Mouse (Mus musculus) bone marrow macrophage, adult 2 months (primary cell): Measurements from ENCODE around the gene Pdxp. TPM values are rescaled to one million over a fixed set of nuclear protein-coding genes. Genes with fewer than 3 reads are reported as not detected.

Source experiments
- H3K27ac ChIP-seq: 2 replicates; pipeline ENCODE4 v1.5.1; 2012; ENCODE audit warnings: low read depth, low read length; ENCODE audit not compliant: insufficient read depth
- H3K4me1 ChIP-seq: 2 replicates; pipeline ENCODE4 v1.6.1; 2012; ENCODE audit warnings: low read length; ENCODE audit not compliant: control insufficient read depth, insufficient read depth
- H3K4me3 ChIP-seq: 2 replicates; pipeline ENCODE4 v1.5.1; 2012; ENCODE audit warnings: mild to moderate bottlenecking, low read length, moderate library complexity; ENCODE audit not compliant: insufficient read depth
- CTCF ChIP-seq: IDR thresholded peaks from 2 replicates; pipeline ENCODE4 v1.5.1; 2012; ENCODE audit warnings: low read depth, mild to moderate bottlenecking, low read length, moderate library complexity
- POLR2A ChIP-seq: IDR thresholded peaks from 2 replicates; pipeline ENCODE4 v1.6.1; 2012; ENCODE audit warnings: mild to moderate bottlenecking, low read depth, low read length, borderline replicate concordance
- polyA plus RNA-seq: library from polyadenylated mRNA; stranded (reverse); fragments of >200 nt; gene quantifications from 2 replicates; pipeline ENCODE4 v1.2.4, GENCODE M21; 2012; ENCODE audit not compliant: missing spikeins, insufficient read depth, insufficient read length

Gene Pdxp
- polyA plus RNA-seq, 1 experiment: 2.3 TPM

DNA sequence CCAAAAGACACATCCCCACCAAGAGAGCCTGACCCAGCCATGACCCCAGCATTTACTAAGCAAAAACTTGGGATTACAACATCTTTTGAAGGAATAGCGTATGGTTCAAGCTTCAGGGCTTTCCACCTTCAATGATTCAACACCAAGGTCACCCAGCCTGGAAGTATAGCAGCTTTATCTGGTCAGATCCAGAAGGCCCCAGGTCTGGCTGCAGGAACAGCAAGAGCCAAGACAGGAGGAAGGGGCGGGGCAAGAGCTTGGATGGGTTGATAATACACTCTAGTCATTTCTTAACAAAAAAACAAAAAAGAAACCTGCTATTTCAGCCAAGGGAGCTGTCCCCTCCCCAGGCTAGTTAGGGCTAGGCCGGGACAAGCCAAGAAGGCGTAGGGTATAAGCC, 16.2 kb upstream of the Pdxp start:
- H3K4me1 ChIP-seq: peaks cover 47% of the 10 kb centered on the region
- TF ChIP-seq CTCF: no peak
- no peak for TF ChIP-seq POLR2A
- H3K4me3 ChIP-seq: no peak overlapping the region
- no peak overlapping the region for H3K27ac ChIP-seq

DNA sequence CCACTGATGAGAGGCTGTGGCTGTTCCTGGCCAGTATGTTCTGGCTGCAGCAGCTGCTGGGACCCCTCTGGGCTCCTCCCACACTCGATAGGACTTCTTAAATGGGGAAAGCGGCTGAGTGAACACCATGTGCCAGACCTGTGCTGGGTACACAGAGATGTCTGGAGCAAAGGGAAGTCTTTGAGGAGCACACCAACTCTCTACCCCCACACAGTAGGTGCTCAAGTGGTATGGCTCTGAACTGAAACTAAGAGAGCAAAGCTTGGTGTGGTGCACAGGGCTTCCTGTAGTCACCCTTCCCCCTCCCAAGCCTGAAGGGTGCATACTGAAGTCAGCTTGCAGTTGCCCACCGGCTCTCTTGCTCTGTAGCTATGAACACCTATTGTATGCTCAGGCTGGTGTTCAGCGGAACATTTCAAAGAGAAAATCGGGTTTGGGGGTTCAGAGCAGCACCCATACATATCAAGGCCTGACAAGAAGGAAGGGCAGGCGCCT, 15.2 kb upstream of the Pdxp start:
- TF ChIP-seq POLR2A: no peak
- no peak for TF ChIP-seq CTCF
- Histone ChIP-seq H3K4me1 (peaks cover 48% of the 10 kb centered on the region), H3K4me3 (no peak overlapping the region), H3K27ac (no peak overlapping the region)

DNA sequence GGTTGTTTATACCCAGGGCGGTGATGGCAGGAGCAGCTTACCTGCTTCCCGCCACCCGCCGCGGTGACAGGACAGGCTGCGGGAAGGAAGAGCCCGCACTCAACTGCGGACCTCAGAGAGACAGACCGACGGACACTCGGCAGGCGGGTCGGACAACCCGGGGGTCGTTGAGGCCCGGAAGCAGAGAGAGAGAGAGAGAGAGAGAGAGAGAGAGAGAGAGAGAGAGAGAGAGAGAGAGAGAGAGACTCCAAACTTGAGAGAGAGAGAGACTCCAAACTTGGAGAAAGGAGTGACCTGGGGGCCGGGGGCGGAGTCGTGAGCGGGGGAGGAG, 14.3 kb upstream of the Pdxp start, which contains the start of gene Gm49510:
TSS of gene Gm49510 (plus strand) at position 259 of the 331 bp plus-strand sequence.
- peak within 1 kb of the TSS; percentile 89 for H3K27ac ChIP-seq
- H3K4me3 ChIP-seq: peak within 1 kb of the TSS; percentile 77
- TF ChIP-seq POLR2A (no peak), CTCF (no peak)
- H3K4me1 ChIP-seq: peaks cover 40% of the 10 kb centered on the region

GRCm38 (mm10) chr15:78899740-78900584, 13.8 kb upstream of the Pdxp start, which contains the start of gene Sh3bp1:
Gene Sh3bp1, plus strand, starts transcription at chr15:78899768.
- H3K27ac ChIP-seq: peak within 1 kb of the TSS; percentile 89
- TF ChIP-seq POLR2A (no peak), CTCF (no peak)
- H3K4me1 ChIP-seq: peaks cover 34% of the 10 kb centered on the region
- peak within 1 kb of the TSS; percentile 77 for H3K4me3 ChIP-seq

- Histone ChIP-seq H3K4me3 (peak overlapping the region; percentile 77), H3K27ac (peak overlapping the region; percentile 89), H3K4me1 (peaks cover 27% of the 10 kb centered on the region)
- TF ChIP-seq POLR2A: no peak
- no peak for TF ChIP-seq CTCF
Measured at GRCm38 (mm10) chr15:78900585-78901421, 12.9 kb upstream of the Pdxp start.

GRCm38 (mm10) chr15:78901422-78901789, 12.3 kb upstream of the Pdxp start:
- TF ChIP-seq CTCF (no peak), POLR2A (no peak)
- H3K4me3 ChIP-seq: peak overlapping the region; percentile 77; the same call in 1 of the 2 replicates
- H3K27ac ChIP-seq: no peak overlapping the region
- H3K4me1 ChIP-seq: peaks cover 21% of the 10 kb centered on the region

- peaks cover 15% of the 10 kb centered on the region for H3K4me1 ChIP-seq
- no peak overlapping the region for H3K27ac ChIP-seq
- TF ChIP-seq CTCF: peak; percentile 69
- TF ChIP-seq POLR2A: no peak
- H3K4me3 ChIP-seq: peak overlapping the region; percentile 30; the same call in 1 of the 2 replicates
Measured at GRCm38 (mm10) chr15:78903243-78903642, 10.5 kb upstream of the Pdxp start.

- no peak overlapping the region for H3K4me3 ChIP-seq
- H3K4me1 ChIP-seq: 0 out of 2 replicates have a peak, but pooled peaks cover under 1% of the 10 kb centered on the region
- H3K27ac ChIP-seq: no peak overlapping the region
- no peak for TF ChIP-seq POLR2A
- no peak for TF ChIP-seq CTCF
Measured at GRCm38 (mm10) chr15:78908399-78908798, 5.3 kb upstream of the Pdxp start.

DNA sequence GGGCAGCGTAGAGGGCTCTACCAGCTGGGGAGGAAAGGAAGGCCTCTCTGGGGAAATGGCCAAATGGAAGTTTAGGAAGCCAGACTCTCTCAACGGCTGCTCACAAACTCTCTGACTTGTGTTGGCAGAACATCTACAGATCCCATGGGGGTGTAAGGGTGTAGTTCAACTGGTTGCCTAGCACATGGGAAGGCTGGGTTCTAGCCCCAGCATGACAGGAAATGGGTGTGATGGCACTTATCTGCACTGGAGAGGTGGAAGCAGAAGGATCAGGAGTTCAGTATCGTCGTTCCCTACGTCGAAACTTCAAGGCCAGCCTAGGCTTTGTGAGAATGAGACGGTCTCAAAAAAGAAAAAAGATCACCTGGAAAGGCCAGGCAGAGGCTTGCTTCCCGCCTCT, 4.7 kb upstream of the Pdxp start:
- TF ChIP-seq CTCF (no peak), POLR2A (no peak)
- H3K4me1 ChIP-seq: no peaks in the 10 kb centered on the region
- H3K4me3 ChIP-seq: no peak overlapping the region
- H3K27ac ChIP-seq: no peak overlapping the region
